Mouse (Mus musculus) mouse embryonic stem cell (cell line): ENCODE measurements around the gene Aplp2.

Experiments used
- in situ Hi-C, 2 experiments: fragments of 300-500 bp; cut with MboI; formaldehyde crosslinking; loops; 1 replicate in 1 of 2; 3 replicates in 1 of 2; pipeline ENCODE4 v1.14.3; 2019 to 2020; ENCODE audit warnings: low sequenced_read_pairs in 2 of 2, low pct_unique_long_range_greater_than_20kb in 1 of 2, mixed read lengths in 1 of 2; ENCODE audit not compliant: unreplicated experiment in 1 of 2

Gene Aplp2

DNA sequence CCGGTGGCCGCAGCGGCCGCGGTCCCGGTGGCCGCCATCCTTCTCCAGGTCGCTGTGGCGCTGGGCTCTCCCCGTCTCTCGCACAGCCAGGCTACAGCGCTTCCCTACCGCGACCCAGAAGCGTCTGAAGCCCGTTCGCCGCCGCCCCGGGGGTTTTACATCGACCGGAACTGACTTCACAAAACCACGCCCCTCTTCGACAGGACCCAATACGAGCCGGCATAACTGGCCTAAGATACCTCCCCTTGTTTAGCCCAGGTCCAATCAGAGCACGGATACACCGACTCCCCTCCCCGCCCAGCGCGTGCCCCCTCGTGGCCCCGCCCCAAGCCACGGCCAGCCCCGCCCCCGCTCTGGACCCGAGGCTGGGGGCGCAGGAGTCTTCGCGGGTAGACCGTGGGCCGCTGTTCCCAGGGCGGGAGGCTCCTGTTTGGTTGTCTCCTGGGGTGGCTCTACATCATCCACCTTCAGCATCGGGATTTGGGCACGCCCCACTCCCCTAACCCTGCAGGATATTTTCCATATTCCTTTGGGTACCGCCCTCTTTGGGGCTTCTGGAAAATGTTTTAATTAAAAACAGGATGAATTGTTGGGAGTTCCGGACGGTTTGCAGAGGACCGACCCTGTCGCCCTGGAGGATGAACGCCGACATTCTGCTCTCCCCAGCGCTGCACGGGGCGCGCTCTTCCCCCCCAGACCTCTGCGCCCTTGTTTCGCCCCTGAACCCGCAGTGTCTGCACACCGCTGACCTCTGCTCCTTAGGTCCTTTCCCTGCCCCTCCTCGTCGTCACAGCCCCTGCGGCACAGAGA, at the start of gene Aplp2:
TSS of gene Aplp2 (minus strand) at position 126 of the 810 bp plus-strand sequence.
- in situ Hi-C loops = no loop called here

- in situ Hi-C loops = no loop called here
Observed at GRCm38 (mm10) chr9:31260219-31260618, 48.6 kb upstream of the Aplp2 start.

GRCm38 (mm10) chr9:31258237-31258636, 46.6 kb upstream of the Aplp2 start:
- in situ Hi-C loops = no loop called here

DNA sequence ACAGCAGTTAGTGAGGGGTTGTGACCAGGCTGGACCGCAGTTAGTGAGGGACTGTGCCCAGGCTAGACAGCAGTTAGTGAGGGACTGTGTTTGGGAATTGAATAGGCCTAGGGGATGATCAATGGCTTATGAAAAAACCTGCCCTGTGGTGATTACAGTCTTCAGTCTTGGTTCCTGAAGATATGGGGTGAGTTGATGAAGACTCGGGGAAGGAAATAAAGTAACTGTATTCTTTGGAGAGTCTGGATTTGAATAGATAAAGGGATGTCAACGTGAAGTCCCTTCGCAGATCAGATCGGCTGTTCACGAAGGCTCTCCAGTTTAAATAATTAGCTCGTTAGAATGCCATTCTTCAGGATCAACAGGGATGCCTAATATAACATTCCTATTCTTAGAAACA, 44.3 kb upstream of the Aplp2 start:
- in situ Hi-C loops = no loop called here

GRCm38 (mm10) chr9:31254697-31255004, 43.0 kb upstream of the Aplp2 start:
- in situ Hi-C loops = no loop called here

GRCm38 (mm10) chr9:31253866-31254696, 42.5 kb upstream of the Aplp2 start:
- in situ Hi-C loops = no loop called here

GRCm38 (mm10) chr9:31253311-31253734, 41.7 kb upstream of the Aplp2 start:
- in situ Hi-C loops = no loop called here

DNA sequence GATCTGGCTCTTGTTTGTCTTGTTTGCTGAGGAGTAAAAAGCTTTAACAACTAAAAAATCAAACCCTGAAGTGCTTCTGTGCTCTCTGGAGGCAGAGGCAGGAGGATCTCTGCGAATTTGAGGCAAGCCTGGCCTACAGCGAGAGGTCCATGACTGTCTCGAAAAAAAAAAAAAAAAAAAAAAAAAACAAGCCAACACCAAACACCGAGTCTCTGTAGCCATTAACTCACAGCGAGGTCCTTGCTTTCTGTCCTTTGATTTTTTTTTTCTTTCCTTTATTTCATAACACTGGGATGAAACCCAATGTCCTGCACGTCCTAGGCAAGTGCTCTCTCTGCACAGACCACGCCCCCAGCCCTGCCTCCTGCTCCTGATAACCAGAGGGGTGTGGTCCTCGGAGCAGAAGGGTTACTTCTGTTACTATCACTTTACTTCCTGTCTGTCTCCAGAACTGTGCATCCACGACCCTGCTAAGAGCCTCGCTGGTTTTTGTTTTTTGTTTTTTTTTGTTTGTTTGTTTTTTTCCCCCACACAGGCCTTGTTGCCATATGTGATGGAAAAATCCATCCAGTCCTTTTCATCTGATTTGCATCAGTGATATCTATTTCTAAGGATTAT, 40.7 kb upstream of the Aplp2 start:
- in situ Hi-C loops = no loop called here

DNA sequence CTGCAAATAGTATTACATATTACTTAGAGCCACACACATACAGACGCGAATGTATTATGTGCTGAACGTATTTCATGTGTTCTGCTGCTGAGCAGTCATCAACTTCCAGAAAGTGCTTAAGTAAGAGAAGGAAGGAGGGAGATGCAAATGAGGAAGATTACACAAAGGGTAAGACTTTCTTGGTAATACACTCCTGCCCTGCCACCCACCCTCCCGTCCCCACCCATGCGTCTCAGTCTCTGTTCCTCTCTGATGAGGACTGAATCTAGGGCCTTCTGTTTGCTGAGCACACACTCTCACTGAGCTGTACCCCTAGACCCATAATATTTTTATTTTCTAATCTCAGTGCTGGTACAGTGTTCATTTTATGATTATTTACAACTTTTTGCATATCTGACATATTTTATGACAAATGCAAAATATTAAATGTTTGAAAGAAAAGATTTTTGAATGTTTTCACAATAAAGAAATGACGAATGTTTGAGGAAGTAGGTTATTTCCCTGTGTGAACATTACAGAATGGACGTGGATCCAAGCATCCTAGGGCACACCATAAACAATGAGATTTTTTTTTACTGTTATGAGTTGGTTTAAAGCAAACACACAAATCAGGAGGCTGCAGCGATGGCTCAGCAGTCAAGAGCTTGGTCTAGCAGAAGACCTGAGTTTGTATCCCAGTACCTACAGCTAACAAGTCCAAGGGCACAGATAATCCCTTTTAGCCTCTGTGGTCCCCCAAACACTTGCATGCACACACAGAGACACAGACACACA, 36.0 kb upstream of the Aplp2 start:
- in situ Hi-C loops = no loop called here

GRCm38 (mm10) chr9:31246421-31246820, 34.8 kb upstream of the Aplp2 start:
- in situ Hi-C loops = no loop called here

- in situ Hi-C loops = no loop called here
Observed at GRCm38 (mm10) chr9:31245006-31245405, 33.4 kb upstream of the Aplp2 start.

DNA sequence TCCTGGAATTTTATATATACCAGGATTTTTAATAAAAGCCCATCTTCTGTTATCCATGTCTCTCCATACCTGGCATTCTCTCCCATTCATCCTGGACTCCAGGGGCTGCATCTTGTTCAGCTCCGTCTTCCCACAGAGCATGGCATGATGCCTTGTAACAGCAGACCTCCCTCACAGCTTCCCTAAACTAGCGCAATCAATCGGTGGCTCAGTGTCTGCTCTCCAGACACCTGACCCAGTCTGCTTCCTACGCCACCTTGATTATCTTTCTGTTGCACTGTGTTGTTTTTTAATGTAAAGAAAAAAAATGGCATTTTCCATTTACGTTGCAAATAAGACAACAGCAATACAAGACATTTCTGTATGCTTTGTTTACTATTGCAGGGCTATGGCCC, 32.3 kb upstream of the Aplp2 start:
- in situ Hi-C loops = no loop called here

DNA sequence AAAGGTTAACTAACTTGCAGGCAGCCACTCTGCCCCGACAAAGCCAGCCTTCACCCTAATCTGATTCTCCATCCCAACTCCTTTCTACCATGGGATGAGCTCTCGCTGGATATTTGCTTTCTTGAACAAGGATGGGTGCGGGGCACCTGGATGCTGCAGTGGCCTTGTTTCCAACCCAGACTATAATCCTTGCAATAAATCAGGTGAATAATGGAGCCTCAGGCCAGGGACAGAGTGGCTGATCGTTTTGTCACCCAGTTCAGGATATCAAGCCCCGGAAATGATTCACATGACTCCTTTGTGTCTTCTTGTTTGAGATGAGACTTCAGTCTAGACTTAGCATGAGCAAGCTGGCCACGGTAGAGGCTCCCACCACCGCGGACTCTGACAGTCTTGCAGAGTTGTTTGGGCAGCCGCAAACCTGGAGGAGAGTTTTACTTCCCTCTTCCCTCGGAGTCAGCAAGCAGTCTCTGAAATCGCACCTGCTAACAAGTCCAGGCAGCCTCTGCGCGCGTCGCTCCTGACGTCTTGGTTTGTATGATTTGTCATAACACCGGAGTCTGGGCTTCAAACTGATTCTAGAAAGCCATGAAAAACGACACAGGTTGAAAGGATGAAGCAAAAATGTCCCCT, 31.8 kb upstream of the Aplp2 start:
- in situ Hi-C loops = no loop called here

GRCm38 (mm10) chr9:31241208-31241699, 29.6 kb upstream of the Aplp2 start:
- in situ Hi-C loops = no loop called here

- in situ Hi-C loops = no loop called here
Observed at GRCm38 (mm10) chr9:31240522-31241207, 29.1 kb upstream of the Aplp2 start.

DNA sequence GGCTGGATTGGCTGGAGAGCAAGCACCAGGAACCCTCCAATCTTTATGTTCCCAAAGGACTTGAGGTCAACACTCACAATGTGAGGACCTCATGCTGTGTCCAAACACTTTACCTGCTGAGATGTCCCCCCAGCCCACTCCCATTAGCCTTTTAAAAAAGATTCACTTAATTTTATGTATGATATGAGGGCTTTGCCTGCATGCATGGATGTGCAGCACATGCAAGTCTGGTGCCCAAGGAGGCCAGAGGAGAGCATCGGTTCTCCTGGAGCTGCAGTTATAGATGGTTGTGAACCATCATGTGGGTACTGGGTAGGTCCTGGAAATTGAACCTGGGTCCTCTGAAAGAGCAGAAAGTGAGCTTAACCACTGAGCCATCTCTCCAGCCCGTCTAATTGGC, 27.9 kb upstream of the Aplp2 start:
- in situ Hi-C loops = no loop called here

DNA sequence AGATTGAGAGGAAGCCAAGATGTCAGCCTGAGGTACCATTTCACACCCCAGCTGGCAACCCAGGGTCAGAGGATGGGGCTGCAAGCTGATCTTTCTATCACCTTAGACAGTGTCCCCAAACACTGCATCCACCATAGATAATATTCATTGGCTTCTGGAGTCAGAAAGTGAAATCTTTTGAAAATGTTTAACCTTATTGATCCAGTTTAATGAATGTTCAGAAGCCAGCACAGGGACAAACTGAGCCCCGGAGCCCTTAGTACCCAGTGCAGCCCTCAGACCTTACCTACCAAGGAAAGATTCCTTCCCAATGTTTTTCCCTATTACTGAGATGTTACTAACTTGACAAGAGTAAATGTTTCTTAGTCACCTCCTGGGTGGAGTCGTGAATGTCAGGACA, 26.9 kb upstream of the Aplp2 start:
- in situ Hi-C loops = no loop called here

DNA sequence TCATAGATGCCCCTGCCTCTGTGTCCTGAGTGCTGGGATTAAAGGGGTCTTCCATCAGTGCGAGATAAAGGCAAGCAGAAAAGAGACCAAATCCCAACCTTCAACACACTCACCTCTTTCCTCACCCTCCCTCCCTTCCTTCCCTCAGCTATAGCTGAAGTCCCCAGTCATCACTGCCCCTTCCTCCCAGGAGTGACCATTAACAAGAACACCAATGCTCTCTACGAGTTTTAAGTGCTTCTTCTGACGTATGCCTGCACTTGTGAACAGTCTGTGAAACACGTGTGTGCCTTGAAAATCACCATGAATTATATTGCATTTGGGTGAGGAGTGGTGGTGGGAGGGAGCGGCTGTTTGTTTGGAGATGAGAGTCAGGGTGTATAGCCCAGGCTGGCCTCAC, 24.5 kb upstream of the Aplp2 start:
- in situ Hi-C loops = no loop called here
